Mouse (Mus musculus) left cerebral cortex, postnatal 14 days (tissue): ENCODE data around the gene Sstr1. TPM values are rescaled to one million over a fixed set of nuclear protein-coding genes. Genes with fewer than 3 reads are reported as not detected.

Experiments
- DNase-seq, 2 experiments: peaks; one replicate each; pipeline ENCODE4 v3.0.0; 2021 to 2022; ENCODE audit warnings: low spot score in 2 of 2, mixed read lengths in 1 of 2
- intact Hi-C: fragments of 180-260 bp; cut with DNase I; formaldehyde crosslinking; loops from one replicate; pipeline ENCODE4 v1.15.1; 2025
- long read RNA-seq, 2 experiments: library from polyadenylated mRNA; stranded (forward); transcript quantifications; one replicate each; pipeline ENCODE4 v2.0.0; 2021
- total RNA-seq, 2 experiments: library from RNA; stranded (reverse); gene quantifications; 2 replicates each; pipeline ENCODE4 v1.2.3; 2021

Sstr1 gene
- 10 to 100 TPM; 66.5 to 70.6 TPM for total RNA-seq
- long read RNA-seq, experiment 1, partial matches to known transcripts, result 0 of 8 reads
- long read RNA-seq, experiment 1, other reads (novel, unspliced or antisense), result 8 of 8 reads
- long read RNA-seq, experiment 2, partial matches to known transcripts, result 0 of 8 reads
- long read RNA-seq, experiment 2, other reads (novel, unspliced or antisense), result 8 of 8 reads

GRCm38 (mm10) chr12:58211163-58212071 is at the start of gene Sstr1:
Gene Sstr1 (plus strand): TSS chr12:58211772.
- intact Hi-C loops, result loop anchor here (1.0 to 10.0 kb wide), 5 partner anchors 215 to 713 kb away; no protein-coding TSS in a partner anchor
- DNase-seq, result peak; percentile 17 to 26

GRCm38 (mm10) chr12:58198810-58199209 is 12.8 kb upstream of the Sstr1 start:
- no peak for DNase-seq
- intact Hi-C loops, result no loop called here

- no peak for DNase-seq
- intact Hi-C loops, result no loop called here
These were observed 10.4 kb upstream of the Sstr1 start for GRCm38 (mm10) chr12:58201190-58201589.

GRCm38 (mm10) chr12:58207956-58208355 is 3.6 kb upstream of the Sstr1 start:
- DNase-seq, result no peak
- intact Hi-C loops, result no loop called here

GRCm38 (mm10) chr12:58212261-58212923 is 820 bp downstream of the Sstr1 start:
- intact Hi-C loops, result loop anchor here (1.0 to 10.0 kb wide), 5 partner anchors 214 to 712 kb away; no protein-coding TSS in a partner anchor
- DNase-seq, result peak; percentile 40 to 57

GRCm38 (mm10) chr12:58212924-58213450 is 1.4 kb downstream of the Sstr1 start:
- intact Hi-C loops, result loop anchor here (1.0 to 10.0 kb wide), 5 partner anchors 213 to 712 kb away; no protein-coding TSS in a partner anchor
- DNase-seq, result peak; percentile 13 to 39

DNA sequence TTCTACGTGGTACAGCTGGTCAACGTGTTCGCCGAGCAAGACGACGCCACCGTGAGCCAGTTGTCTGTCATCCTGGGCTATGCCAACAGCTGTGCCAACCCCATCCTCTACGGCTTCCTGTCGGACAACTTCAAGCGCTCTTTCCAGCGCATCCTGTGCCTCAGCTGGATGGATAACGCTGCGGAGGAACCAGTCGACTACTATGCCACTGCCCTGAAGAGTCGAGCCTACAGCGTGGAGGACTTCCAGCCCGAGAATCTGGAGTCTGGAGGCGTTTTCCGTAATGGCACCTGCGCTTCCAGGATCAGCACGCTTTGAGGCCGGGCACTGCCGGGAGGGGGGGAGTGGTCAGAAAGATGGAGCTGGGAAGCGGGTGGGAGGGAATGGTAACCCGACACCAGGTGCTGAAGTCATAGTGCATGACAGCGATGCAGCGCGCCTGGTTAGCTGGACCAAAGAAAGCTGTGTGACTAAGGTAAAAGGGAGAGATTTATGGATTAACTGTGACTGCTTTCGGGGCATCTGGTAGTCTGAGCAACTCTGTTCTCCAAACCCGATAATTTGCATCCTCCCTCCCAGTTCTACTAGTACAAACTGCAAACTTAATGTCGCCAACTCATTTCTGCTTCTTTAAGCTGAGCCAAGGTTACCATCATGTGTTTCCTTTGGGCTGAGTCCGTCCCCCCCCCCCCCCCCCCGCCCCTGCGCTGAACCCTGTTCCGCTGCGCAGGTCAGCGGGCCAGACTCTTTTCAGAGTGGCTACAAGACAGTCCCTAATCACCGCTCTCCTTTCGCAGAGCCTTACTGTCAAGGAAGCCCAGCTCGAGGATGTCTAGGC is 2.1 kb downstream of the Sstr1 start:
- peak in 1 of 2 experiments; percentile 48 for DNase-seq

DNA sequence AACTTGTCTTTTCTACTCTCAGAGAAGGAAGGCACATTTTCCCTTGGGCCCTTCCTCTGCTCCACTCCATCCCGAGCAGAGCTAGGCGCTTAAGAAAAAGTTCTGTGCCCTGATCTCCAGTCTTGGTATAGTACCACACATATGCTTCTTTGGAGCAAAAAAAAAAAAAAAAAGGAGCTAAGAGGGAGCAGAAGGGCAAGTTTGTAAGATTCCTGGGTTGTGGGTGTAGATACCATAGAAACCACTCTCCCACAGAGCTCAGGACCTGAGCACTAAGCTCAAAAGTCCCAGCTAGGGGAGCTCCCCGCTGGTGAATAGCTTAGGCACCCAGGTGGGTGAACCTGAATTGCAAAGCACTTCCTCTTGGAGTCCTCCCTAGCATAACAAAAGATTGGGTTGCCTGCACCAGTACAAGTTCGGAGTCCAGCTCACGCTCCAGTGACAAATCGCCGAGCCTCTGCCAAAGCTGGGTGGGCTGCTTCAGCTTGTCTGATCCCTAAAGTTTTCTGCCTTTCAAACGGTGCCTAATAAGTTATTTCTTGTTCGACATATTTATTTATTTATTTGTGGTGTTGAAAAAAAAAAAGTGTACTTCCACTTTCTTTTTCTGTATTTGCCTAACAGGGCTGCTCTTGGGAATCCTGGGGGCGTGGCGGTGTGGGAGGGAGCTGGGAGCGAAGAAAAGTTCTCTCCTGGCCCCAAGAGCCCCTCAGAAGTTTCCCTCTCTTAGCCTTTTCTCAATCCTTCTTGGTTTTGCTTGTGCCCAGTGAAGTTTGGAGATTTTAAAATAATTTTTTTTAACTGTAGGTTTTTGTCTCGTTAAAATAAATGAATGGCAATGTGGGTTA is 2.9 kb downstream of the Sstr1 start:
- intact Hi-C loops, result loop anchor here (5.0 to 10.0 kb wide), 4 partner anchors 387 to 710 kb away; no protein-coding TSS in a partner anchor
- no peak for DNase-seq

More for the DNA sequence above, 2.1 kb downstream of the Sstr1 start:
- intact Hi-C loops, result loop anchor here (5.0 to 10.0 kb wide), 4 partner anchors 386 to 711 kb away; no protein-coding TSS in a partner anchor

DNA sequence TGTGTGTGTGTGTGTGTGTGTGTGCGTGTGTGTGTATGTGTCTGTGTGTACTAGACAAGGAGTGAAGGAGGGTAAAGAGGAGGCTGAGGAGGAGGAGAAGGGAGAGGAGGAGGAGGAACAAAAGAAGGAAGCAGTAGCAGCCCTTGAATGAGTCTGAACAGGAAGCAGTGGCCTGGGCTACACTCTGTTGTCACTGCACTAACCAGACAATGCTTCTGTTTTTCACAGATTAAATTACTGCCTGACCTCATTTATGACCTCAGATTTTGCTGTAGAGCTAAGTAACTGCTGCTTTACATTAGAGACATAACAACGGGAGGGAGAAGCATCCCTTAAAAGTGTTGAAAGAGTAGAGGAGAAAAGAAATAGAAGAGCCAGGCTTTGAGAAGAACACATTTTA is 4.6 kb downstream of the Sstr1 start:
- intact Hi-C loops, result loop anchor here (10.0 kb wide), 3 partner anchors 419 to 709 kb away; no protein-coding TSS in a partner anchor
- no peak for DNase-seq

DNA sequence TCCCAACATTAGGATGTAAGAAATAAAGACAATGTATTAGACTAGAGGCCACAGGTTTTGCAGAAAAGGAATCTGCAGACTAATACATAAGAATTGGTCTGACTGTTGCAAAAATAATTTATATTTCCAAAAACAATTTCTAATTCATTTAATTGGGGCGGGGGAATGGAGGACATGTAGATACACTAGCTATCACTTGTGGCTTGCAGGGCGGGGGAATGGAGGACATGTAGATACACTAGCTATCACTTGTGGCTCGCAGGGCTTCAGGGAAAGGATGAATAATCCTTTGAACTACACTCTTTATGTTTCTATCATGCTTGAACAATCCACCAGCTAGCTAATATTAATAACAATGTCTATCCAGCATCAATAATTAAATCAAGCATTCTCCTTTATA is 7.5 kb downstream of the Sstr1 start:
- DNase-seq, result no peak
- intact Hi-C loops, result loop anchor here (10.0 kb wide), 3 partner anchors 416 to 706 kb away; no protein-coding TSS in a partner anchor

GRCm38 (mm10) chr12:58225644-58226043 is 14.1 kb downstream of the Sstr1 start:
- DNase-seq, result no peak
- intact Hi-C loops, result no loop called here

GRCm38 (mm10) chr12:58232489-58232888 is 20.9 kb downstream of the Sstr1 start:
- DNase-seq, result no peak
- intact Hi-C loops, result no loop called here

GRCm38 (mm10) chr12:58251901-58252300 is 40.3 kb downstream of the Sstr1 start:
- intact Hi-C loops, result no loop called here
- DNase-seq, result no peak

Other genes with a start within 250 kb of the Sstr1 start
- 1 to 10 TPM; 3.2 to 3.6 TPM for gene Clec14a, start 57.5 kb downstream of the Sstr1 start, total RNA-seq